Mouse (Mus musculus) embryonic stem cell, embryonic (primary cell): ENCODE measurements around the gene Umad1.

Experiments
- CTCF ChIA-PET, 4 experiments: fragments of 300-600 bp in 2 of 4; fragments of 350-600 bp in 2 of 4; sonication (Branson Sonifier 250); formaldehyde crosslinking; loops; one replicate each; lab custom pipeline; 2022; ENCODE audit warnings: inconsistent platforms in 2 of 4; lab: Charles Lee
- POLR2A ChIA-PET, 4 experiments: fragments of 300-600 bp in 2 of 4; fragments of 350-600 bp in 2 of 4; sonication (Branson Sonifier 250); formaldehyde crosslinking; loops; one replicate each; lab custom pipeline; 2022; ENCODE audit warnings: antibody characterized with exemption in 4 of 4, inconsistent platforms in 1 of 4; lab: Charles Lee

Gene Umad1

GRCm38 (mm10) chr6:8390296-8390695, 131.2 kb downstream of the Umad1 start:
- ChIA-PET CTCF (no interaction called here), POLR2A (no interaction called here)

- CTCF ChIA-PET = no interaction called here
- POLR2A ChIA-PET = no interaction called here
Observed at GRCm38 (mm10) chr6:8390935-8391334, 131.8 kb downstream of the Umad1 start.

- ChIA-PET POLR2A (no interaction called here), CTCF (no interaction called here)
Observed at GRCm38 (mm10) chr6:8393029-8393428, 133.9 kb downstream of the Umad1 start.

GRCm38 (mm10) chr6:8394044-8394443, 135.0 kb downstream of the Umad1 start:
- POLR2A ChIA-PET = interaction anchor here in 1 of 4 experiments (0.8 kb wide), 1 partner anchor 224 kb away, joined by 4 read pairs; no protein-coding TSS in a partner anchor
- CTCF ChIA-PET = no interaction called here

GRCm38 (mm10) chr6:8395061-8395460, 136.0 kb downstream of the Umad1 start:
- POLR2A ChIA-PET = no interaction called here
- CTCF ChIA-PET = interaction anchor here in 1 of 4 experiments (0.7 kb wide), 1 partner anchor 1447 kb away, joined by 3 read pairs; no protein-coding TSS in a partner anchor

GRCm38 (mm10) chr6:8397252-8397651, 138.2 kb downstream of the Umad1 start:
- POLR2A ChIA-PET = interaction anchor here in 1 of 4 experiments (1.0 kb wide), 1 partner anchor 106 kb away, joined by 3 read pairs; no protein-coding TSS in a partner anchor
- CTCF ChIA-PET = no interaction called here

DNA sequence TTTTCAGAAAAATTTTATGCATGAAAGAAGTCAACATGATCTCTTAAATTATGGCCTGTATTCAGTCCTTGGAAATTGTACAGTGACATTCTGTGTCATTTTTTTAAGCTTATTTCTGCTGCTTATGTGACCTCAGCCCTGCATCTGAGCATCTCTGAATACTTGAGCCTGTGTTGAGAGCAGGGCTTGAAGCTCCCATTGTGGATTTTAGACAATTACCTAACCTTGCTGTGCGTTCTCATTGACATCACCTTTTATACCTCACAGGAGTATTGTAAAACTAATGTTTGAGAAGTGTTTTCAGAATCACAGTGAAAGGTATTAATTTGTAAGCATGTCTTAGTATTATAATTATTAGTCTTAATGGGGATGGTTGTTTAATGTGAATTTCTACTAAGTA, 140.6 kb downstream of the Umad1 start:
- CTCF ChIA-PET = no interaction called here
- POLR2A ChIA-PET = interaction anchor here in 1 of 4 experiments (0.7 kb wide), 1 partner anchor 10 kb away, joined by 3 read pairs; no protein-coding TSS in a partner anchor

DNA sequence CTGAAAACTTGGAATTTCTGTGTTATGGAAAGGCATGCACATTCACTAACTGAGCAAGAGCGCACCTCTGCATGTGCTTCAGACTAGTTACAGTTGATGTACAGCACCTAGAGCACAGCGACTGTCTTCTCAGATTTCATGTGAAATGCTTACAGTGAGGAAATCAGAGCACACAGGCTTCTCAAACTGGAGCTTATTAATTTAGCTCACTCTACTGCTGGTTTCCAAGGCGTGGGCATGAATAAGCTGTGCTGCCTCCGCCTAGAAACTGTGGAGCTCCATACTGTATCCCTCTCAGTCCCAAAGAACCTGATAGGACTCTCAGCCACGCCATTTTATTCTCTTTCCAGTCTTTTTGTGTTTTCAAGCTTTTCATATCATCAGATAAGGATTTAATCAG, 144.0 kb downstream of the Umad1 start:
- CTCF ChIA-PET = no interaction called here
- POLR2A ChIA-PET = interaction anchor here in 1 of 4 experiments (1.1 to 1.7 kb wide), 3 partner anchors 11 to 43 kb away, joined by 3 to 4 read pairs (median 4); no protein-coding TSS in a partner anchor

GRCm38 (mm10) chr6:8405844-8406243, 146.8 kb downstream of the Umad1 start:
- POLR2A ChIA-PET = no interaction called here

GRCm38 (mm10) chr6:8408332-8408731, 149.2 kb downstream of the Umad1 start:
- ChIA-PET CTCF (no interaction called here), POLR2A (interaction anchor here in 1 of 4 experiments (0.5 kb wide), 1 partner anchor 63 kb away, joined by 4 read pairs; no protein-coding TSS in a partner anchor)

More at GRCm38 (mm10) chr6:8405844-8406243, 146.8 kb downstream of the Umad1 start:
- CTCF ChIA-PET = no interaction called here

GRCm38 (mm10) chr6:8409865-8410264, 150.8 kb downstream of the Umad1 start:
- CTCF ChIA-PET = no interaction called here
- POLR2A ChIA-PET = no interaction called here

GRCm38 (mm10) chr6:8412845-8413598, 153.9 kb downstream of the Umad1 start:
- POLR2A ChIA-PET = no interaction called here
- CTCF ChIA-PET = no interaction called here

- ChIA-PET POLR2A (interaction anchor here in 1 of 4 experiments (1.6 kb wide), 1 partner anchor 12 kb away, joined by 4 read pairs; no protein-coding TSS in a partner anchor), CTCF (no interaction called here)
Observed at GRCm38 (mm10) chr6:8414020-8414419, 154.9 kb downstream of the Umad1 start.

DNA sequence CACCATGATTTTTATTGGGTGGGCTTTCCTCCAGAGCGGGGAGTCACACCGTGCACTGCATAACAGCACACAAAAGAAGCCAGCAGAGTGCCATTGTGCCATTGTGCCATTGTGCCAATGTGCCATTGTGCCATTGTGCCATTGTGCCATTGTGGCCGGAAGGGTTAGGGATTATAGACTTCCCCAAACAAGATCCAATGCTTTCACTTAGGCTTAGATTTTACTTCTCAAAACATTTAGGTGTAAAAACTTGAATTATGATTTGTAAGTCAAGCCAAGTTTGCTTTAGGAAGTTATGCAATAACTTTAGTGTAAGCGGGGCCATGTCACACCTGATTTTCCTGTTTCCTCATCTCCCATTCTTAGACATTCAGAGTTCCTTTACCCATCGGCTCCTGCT, 156.7 kb downstream of the Umad1 start:
- CTCF ChIA-PET = no interaction called here
- POLR2A ChIA-PET = no interaction called here

GRCm38 (mm10) chr6:8416802-8417569, 157.9 kb downstream of the Umad1 start:
- CTCF ChIA-PET = no interaction called here

GRCm38 (mm10) chr6:8419485-8420186, 160.5 kb downstream of the Umad1 start:
- ChIA-PET POLR2A (interaction anchor here in 1 of 4 experiments (1.0 kb wide), 1 partner anchor 66 kb away, joined by 3 read pairs; no protein-coding TSS in a partner anchor), CTCF (no interaction called here)

More at GRCm38 (mm10) chr6:8416802-8417569, 157.9 kb downstream of the Umad1 start:
- POLR2A ChIA-PET = no interaction called here

DNA sequence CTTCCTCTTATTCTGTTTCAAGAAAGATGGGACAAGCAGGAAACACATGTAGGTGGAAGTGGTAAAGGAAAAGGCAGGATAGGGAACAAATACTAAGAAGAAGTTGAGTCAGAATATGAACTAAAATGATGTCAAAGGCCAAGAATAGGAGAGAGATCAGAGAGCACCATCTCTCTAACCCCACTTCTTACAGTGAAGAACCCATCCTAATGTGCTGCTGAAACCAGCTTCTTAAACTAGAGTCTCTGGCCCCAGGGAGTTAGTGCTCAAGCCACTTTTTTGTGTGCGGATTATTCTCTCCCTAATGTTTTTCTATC, 161.1 kb downstream of the Umad1 start:
- POLR2A ChIA-PET = interaction anchor here in 1 of 4 experiments (1.0 kb wide), 1 partner anchor 65 kb away, joined by 3 read pairs; no protein-coding TSS in a partner anchor
- CTCF ChIA-PET = no interaction called here

GRCm38 (mm10) chr6:8421421-8421820, 162.3 kb downstream of the Umad1 start:
- ChIA-PET CTCF (no interaction called here), POLR2A (interaction anchor here in 1 of 4 experiments (0.5 to 0.9 kb wide), 2 partner anchors 11 to 398 kb away, joined by 3 read pairs; no protein-coding TSS in a partner anchor)
